Mouse (Mus musculus): Measurements from ENCODE around the gene Als2cr12.

- TF ChIP-seq POLR2A (IDR thresholded peaks at IDR 0.05; ENCODE audit: control insufficient read depth, extremely low read depth, insufficient read depth, low read length, poor library complexity), result no peak
- no peak for TF ChIP-seq CTCF (IDR thresholded peaks at IDR 0.05; ENCODE audit: borderline replicate concordance, control insufficient read depth, extremely low read depth, insufficient read depth, low read length, poor library complexity)
These were observed 48.9 kb upstream of the Als2cr12 start for GRCm38 (mm10) chr1:58744645-58745044.

Measured in thymus, adult 2 months (tissue).